ENCODE assay signal across 16 mouse cellular contexts in genomic region chr2:152010661-152011060, GRCm38 (mm10). TPM values are rescaled to one million over a fixed set of nuclear protein-coding genes. Genes with fewer than 3 reads are reported as not detected.
"Had no signal": no experiment of that assay in that cellular context is flagged by ENCODE, and none has a peak within 500 bp of the region (broad histone marks: within the 10 kb centered on the region; RNA-seq: fewer than 3 reads in every experiment).

No protein-coding gene starts in this region.

- DNase-seq: left cerebral cortex, postnatal 4 days; lung, embryonic 14.5 days; lung, postnatal 14 days; retina, postnatal 1 day; right cerebral cortex, postnatal 4 days had no signal

- ATAC-seq: hindbrain, embryonic 16.5 days; inflammation-experienced regulatory T-cells, adult 6 months; midbrain, embryonic 15.5 days had no signal

- H3K36me3 ChIP-seq: limb, embryonic 13.5 days; liver, embryonic 15.5 days; midbrain, embryonic 15.5 days; neural tube, embryonic 12.5 days; stomach, embryonic 15.5 days had no signal

- H3K4me3 ChIP-seq: limb, embryonic 13.5 days; liver, embryonic 15.5 days; megakaryocyte, embryonic 14.5 days; midbrain, embryonic 15.5 days; neural tube, embryonic 12.5 days; stomach, embryonic 15.5 days had no signal

- H3K9me3 ChIP-seq: limb, embryonic 13.5 days; liver, embryonic 15.5 days; megakaryocyte, embryonic 14.5 days; midbrain, embryonic 15.5 days; neural tube, embryonic 12.5 days; stomach, embryonic 15.5 days had no signal

- H3K27me3 ChIP-seq: limb, embryonic 13.5 days; liver, embryonic 15.5 days; midbrain, embryonic 15.5 days; neural tube, embryonic 12.5 days; stomach, embryonic 15.5 days had no signal

- H3K4me2 ChIP-seq: limb, embryonic 13.5 days; liver, embryonic 11.5 days; liver, embryonic 15.5 days; lung, embryonic 14.5 days; midbrain, embryonic 11.5 days; midbrain, embryonic 15.5 days; neural tube, embryonic 12.5 days; stomach, embryonic 15.5 days had no signal

- H3K9ac ChIP-seq: limb, embryonic 13.5 days; liver, embryonic 15.5 days; lung, embryonic 14.5 days; midbrain, embryonic 15.5 days; neural tube, embryonic 12.5 days; stomach, embryonic 15.5 days had no signal

- H3K4me1 ChIP-seq: midbrain, embryonic 15.5 days; neural tube, embryonic 12.5 days; stomach, embryonic 15.5 days had no signal

- H3K27ac ChIP-seq: limb, embryonic 13.5 days; liver, embryonic 15.5 days; macrophage; midbrain, embryonic 15.5 days; neural tube, embryonic 12.5 days; stomach, embryonic 15.5 days had no signal

RNA-seq across cellular contexts. Expression of gene Slc52a3, which starts 14.3 kb away (rescaled TPM):
- polyA plus RNA-seq: macrophage had no signal
